8 mouse cellular contexts compared by ENCODE assay signal in genomic region chr11:25057093-25057521, GRCm38 (mm10).
DNase-seq lines count a peak whose midpoint lies in the region; ATAC-seq and TF ChIP-seq lines count a peak whose summit lies in the region.

No protein-coding gene starts in this region.

- no peaks in the 10 kb centered on the region for H3K36me3 ChIP-seq in heart, embryonic 12.5 days
- H3K36me3 ChIP-seq in embryonic facial prominence, embryonic 11.5 days (replicated peaks; ENCODE audit: control insufficient read depth, insufficient read depth, low read depth, low read length) = no peaks in the 10 kb centered on the region
- no peaks in the 10 kb centered on the region for H3K36me3 ChIP-seq in midbrain, postnatal 0 days (ENCODE audit: insufficient read depth, low read length)

- peak; percentile 33; the same call in 1 of the 2 replicates for ATAC-seq in heart, embryonic 12.5 days (ENCODE audit: insufficient number of reproducible peaks, low FRiP score)
- peak; percentile 91 for ATAC-seq in embryonic facial prominence, embryonic 11.5 days (replicated peaks; ENCODE audit: insufficient number of reproducible peaks, low FRiP score, low TSS enrichment, low read depth)
- 0 out of 2 replicates have a peak, but pooled peaks have one; percentile 16 for ATAC-seq in midbrain, postnatal 0 days (ENCODE audit: low FRiP score)

- 8% methylated on average over 7 of the region's 7 CpGs for WGBS in heart, embryonic 12.5 days
- 2% methylated on average over 7 of the region's 7 CpGs for WGBS in embryonic facial prominence, embryonic 11.5 days
- 7% methylated on average over 7 of the region's 7 CpGs for WGBS in midbrain, postnatal 0 days

- H3K9me3 ChIP-seq in heart, embryonic 12.5 days (replicated peaks) = peaks cover 3% of the 10 kb centered on the region; the same call in 1 of the 2 replicates
- H3K9me3 ChIP-seq in embryonic facial prominence, embryonic 11.5 days (replicated peaks; ENCODE audit: control insufficient read depth, low read length) = no peaks in the 10 kb centered on the region
- H3K9me3 ChIP-seq in midbrain, postnatal 0 days (ENCODE audit: low read length) = no peaks in the 10 kb centered on the region

- peak overlapping the region; percentile 12 for H3K4me3 ChIP-seq in heart, embryonic 12.5 days
- H3K4me3 ChIP-seq in embryonic facial prominence, embryonic 11.5 days (ENCODE audit: low read depth, low read length) = no peak overlapping the region
- H3K4me3 ChIP-seq in midbrain, postnatal 0 days (ENCODE audit: low read depth, low read length) = 0 out of 2 replicates have a peak overlapping the region, but pooled peaks have one; percentile 9

- H3K27me3 ChIP-seq in heart, embryonic 12.5 days (replicated peaks) = no peaks in the 10 kb centered on the region
- no peaks in the 10 kb centered on the region for H3K27me3 ChIP-seq in embryonic facial prominence, embryonic 11.5 days (ENCODE audit: control insufficient read depth, insufficient read depth, low read length)
- no peaks in the 10 kb centered on the region for H3K27me3 ChIP-seq in midbrain, postnatal 0 days (ENCODE audit: insufficient read depth, low read length)

- TF ChIP-seq CTCF in midbrain, postnatal 0 days (IDR thresholded peaks at IDR 0.05) = no peak

- peaks cover 5% of the 10 kb centered on the region for H3K4me1 ChIP-seq in heart, embryonic 12.5 days (replicated peaks)
- 0 out of 2 replicates have a peak, but pooled peaks cover 2% of the 10 kb centered on the region for H3K4me1 ChIP-seq in embryonic facial prominence, embryonic 11.5 days (ENCODE audit: control insufficient read depth, insufficient read depth, low read length)
- H3K4me1 ChIP-seq in midbrain, postnatal 0 days (ENCODE audit: insufficient read depth, low read length) = no peaks in the 10 kb centered on the region

- DNase-seq in heart, adult 8-10 months (ENCODE audit: low spot score) = no peak
- DNase-seq in embryonic facial prominence, embryonic 11.5 days (ENCODE audit: low spot score) = peak; percentile 77
- DNase-seq in hindlimb bud, embryonic 11.5 days (ENCODE audit: extremely low spot score, low read depth, low spot score) = peak; percentile 73
- DNase-seq in midbrain, postnatal 0 days (ENCODE audit: low spot score) = peak; percentile 12
- DNase-seq in testis, postnatal 10 days (ENCODE audit: low spot score) = no peak
- DNase-seq in right cerebral cortex, postnatal 4 days = no peak
- DNase-seq in right cerebral cortex, adult 18-20 months = no peak

- H3K9ac ChIP-seq in heart, embryonic 12.5 days = no peak overlapping the region
- H3K9ac ChIP-seq in embryonic facial prominence, embryonic 11.5 days (replicated peaks; ENCODE audit: low read length) = no peak overlapping the region
- H3K9ac ChIP-seq in midbrain, postnatal 0 days (replicated peaks; ENCODE audit: low read length, poor library complexity, severe bottlenecking) = no peak overlapping the region

- H3K4me2 ChIP-seq in heart, embryonic 12.5 days = peak overlapping the region; percentile 43
- peak overlapping the region; percentile 24; the same call in 1 of the 2 replicates for H3K4me2 ChIP-seq in embryonic facial prominence, embryonic 11.5 days (ENCODE audit: low read depth, low read length)
- H3K4me2 ChIP-seq in midbrain, postnatal 0 days (ENCODE audit: low read depth, low read length, poor library complexity, severe bottlenecking) = peak overlapping the region; percentile 36

- H3K27ac ChIP-seq in heart, embryonic 12.5 days (ENCODE audit: poor library complexity, severe bottlenecking) = 0 out of 2 replicates have a peak overlapping the region, but pooled peaks have one; percentile 6
- 0 out of 2 replicates have a peak overlapping the region, but pooled peaks have one; percentile 10 for H3K27ac ChIP-seq in embryonic facial prominence, embryonic 11.5 days (replicated peaks; ENCODE audit: low read depth, low read length)
- H3K27ac ChIP-seq in midbrain, postnatal 0 days (ENCODE audit: low read depth, low read length) = no peak overlapping the region

Comparison
In these comparisons a context has a peak if more than half of its experiments do, and no peak if none do; other contexts are left out.
1. ATAC-seq: peak in every context shown above with its lines; median percentile 91 in embryonic facial prominence, embryonic 11.5 days; 33 in heart, embryonic 12.5 days; 16 in midbrain, postnatal 0 days.
2. DNase-seq: peak in embryonic facial prominence, embryonic 11.5 days (single experiment), hindlimb bud, embryonic 11.5 days (single experiment) and midbrain, postnatal 0 days (single experiment); none in heart, adult 8-10 months (single experiment), testis, postnatal 10 days (single experiment), right cerebral cortex, postnatal 4 days (single experiment) and right cerebral cortex, adult 18-20 months (single experiment).
3. Peak in every context shown above with its lines, with median percentiles within 50 percentile points of each other: H3K4me2 ChIP-seq.